Mouse (Mus musculus) lung, adult 2 months (tissue): ENCODE data around the gene Prkch.

Experiments used
- CTCF ChIP-seq: fragments of 200-500 bp; IDR thresholded peaks from 2 replicates; pipeline ENCODE4 v1.5.1; 2011; ENCODE audit warnings: mild to moderate bottlenecking, low read length, control low read depth; ENCODE audit not compliant: insufficient read depth
- POLR2A ChIP-seq: fragments of 200-500 bp; IDR thresholded peaks from 2 replicates; pipeline ENCODE4 v1.6.1; 2011; ENCODE audit warnings: low read depth, mild to moderate bottlenecking, control low read depth, low read length, borderline replicate concordance; ENCODE audit errors: extremely low read depth

- peak; percentile 40; the same call in 1 of the 2 replicates for TF ChIP-seq POLR2A
- TF ChIP-seq CTCF: peak; percentile 65
Observed at GRCm38 (mm10) chr12:73583813-73584609, 585 bp upstream of the Prkch start.
